Mouse (Mus musculus): Measurements from ENCODE around the gene Lamtor2. TPM values are rescaled to one million over a fixed set of nuclear protein-coding genes. Genes with fewer than 3 reads are reported as not detected.
"Not testable (repeated sequence)": the region's sequence is repeated elsewhere in the genome, so short reads cannot be mapped to it uniquely, and the experiment has no call there.

Lamtor2 gene
- total RNA-seq (2014; rRNA removed) (46.7 and 66.0 TPM in 2 replicates), polyA plus RNA-seq (2015; fragmentation: Nextera tagmentation; extraction: Ambion mirVana) (187 and 205 TPM in 2 replicates)

- Histone ChIP-seq H3K9me3 (ENCODE audit: low read length) (no peaks in the 10 kb centered on the region), H3K4me2 (ENCODE audit: low read depth, low read length, poor library complexity, severe bottlenecking) (peak within 1 kb of the TSS; percentile 70), H3K27ac (ENCODE audit: low read depth, low read length) (peak within 1 kb of the TSS; percentile 89), H3K4me1 (ENCODE audit: insufficient read depth, low read length) (no peaks in the 10 kb centered on the region), H3K36me3 (ENCODE audit: insufficient read depth, low read length) (peaks cover 21% of the 10 kb centered on the region), H3K4me3 (ENCODE audit: low read depth, low read length) (peak within 1 kb of the TSS; percentile 77), H3K9ac (replicated peaks; ENCODE audit: low read length, poor library complexity, severe bottlenecking) (peak within 1 kb of the TSS; percentile 86), H3K27me3 (ENCODE audit: insufficient read depth, low read length) (no peaks in the 10 kb centered on the region)
- WGBS: under 1% methylated on average over 48 of the region's 48 CpGs
- DNase-seq (ENCODE audit: low spot score): peak; percentile 100
- peak; percentile 88 for ATAC-seq (ENCODE audit: low FRiP score)
- peak; percentile 1; the same call in 1 of the 2 replicates for TF ChIP-seq CTCF (IDR thresholded peaks at IDR 0.05)
Observed at GRCm38 (mm10) chr3:88552676-88553524, at the start of gene Lamtor2. Gene Lamtor2, minus strand, starts transcription at chr3:88553074.

- H3K27me3 ChIP-seq (ENCODE audit: insufficient read depth, low read length): no peaks in the 10 kb centered on the region
- WGBS: 72% methylated on average over 4 of the region's 4 CpGs
- H3K9ac ChIP-seq (replicated peaks; ENCODE audit: low read length, poor library complexity, severe bottlenecking): no peak overlapping the region
- DNase-seq (ENCODE audit: low spot score): no peak
- TF ChIP-seq CTCF (IDR thresholded peaks at IDR 0.05): no peak
- H3K9me3 ChIP-seq (ENCODE audit: low read length): no peaks in the 10 kb centered on the region
- H3K36me3 ChIP-seq (ENCODE audit: insufficient read depth, low read length): no peaks in the 10 kb centered on the region
- no peak overlapping the region for H3K4me2 ChIP-seq (ENCODE audit: low read depth, low read length, poor library complexity, severe bottlenecking)
- no peak overlapping the region for H3K4me3 ChIP-seq (ENCODE audit: low read depth, low read length)
- no peak overlapping the region for H3K27ac ChIP-seq (ENCODE audit: low read depth, low read length)
- H3K4me1 ChIP-seq (ENCODE audit: insufficient read depth, low read length): no peaks in the 10 kb centered on the region
- no peak for ATAC-seq (ENCODE audit: low FRiP score)
Observed at GRCm38 (mm10) chr3:88602466-88602865, 49.6 kb upstream of the Lamtor2 start.

- H3K4me3 ChIP-seq (ENCODE audit: low read depth, low read length); H3K36me3 ChIP-seq (ENCODE audit: insufficient read depth, low read length); DNase-seq (ENCODE audit: low spot score); H3K9ac ChIP-seq (replicated peaks; ENCODE audit: low read length, poor library complexity, severe bottlenecking); H3K27me3 ChIP-seq (ENCODE audit: insufficient read depth, low read length); H3K9me3 ChIP-seq (ENCODE audit: low read length); ATAC-seq (ENCODE audit: low FRiP score); H3K27ac ChIP-seq (ENCODE audit: low read depth, low read length); H3K4me2 ChIP-seq (ENCODE audit: low read depth, low read length, poor library complexity, severe bottlenecking); H3K4me1 ChIP-seq (ENCODE audit: insufficient read depth, low read length): not testable (repeated sequence)
- 76% methylated on average over 4 of the region's 4 CpGs for WGBS
Observed at GRCm38 (mm10) chr3:88596547-88596946, 43.7 kb upstream of the Lamtor2 start.

GRCm38 (mm10) chr3:88593893-88594580 is 41.2 kb upstream of the Lamtor2 start:
- no peak for TF ChIP-seq CTCF (IDR thresholded peaks at IDR 0.05)
- Histone ChIP-seq H3K4me2 (ENCODE audit: low read depth, low read length, poor library complexity, severe bottlenecking) (no peak overlapping the region), H3K4me1 (ENCODE audit: insufficient read depth, low read length) (no peaks in the 10 kb centered on the region), H3K4me3 (ENCODE audit: low read depth, low read length) (no peak overlapping the region), H3K27ac (ENCODE audit: low read depth, low read length) (no peak overlapping the region), H3K9ac (replicated peaks; ENCODE audit: low read length, poor library complexity, severe bottlenecking) (no peak overlapping the region), H3K27me3 (ENCODE audit: insufficient read depth, low read length) (no peaks in the 10 kb centered on the region), H3K36me3 (ENCODE audit: insufficient read depth, low read length) (no peaks in the 10 kb centered on the region), H3K9me3 (ENCODE audit: low read length) (no peaks in the 10 kb centered on the region)
- ATAC-seq (ENCODE audit: low FRiP score) (no peak), DNase-seq (ENCODE audit: low spot score) (no peak)
- 63% methylated on average over 10 of the region's 10 CpGs for WGBS

- Histone ChIP-seq H3K27me3 (ENCODE audit: insufficient read depth, low read length) (no peaks in the 10 kb centered on the region), H3K9me3 (ENCODE audit: low read length) (no peaks in the 10 kb centered on the region), H3K4me3 (ENCODE audit: low read depth, low read length) (no peak overlapping the region), H3K4me1 (ENCODE audit: insufficient read depth, low read length) (no peaks in the 10 kb centered on the region), H3K36me3 (ENCODE audit: insufficient read depth, low read length) (peaks cover 3% of the 10 kb centered on the region; the same call in 1 of the 2 replicates), H3K4me2 (ENCODE audit: low read depth, low read length, poor library complexity, severe bottlenecking) (no peak overlapping the region), H3K27ac (ENCODE audit: low read depth, low read length) (no peak overlapping the region), H3K9ac (replicated peaks; ENCODE audit: low read length, poor library complexity, severe bottlenecking) (no peak overlapping the region)
- ATAC-seq (ENCODE audit: low FRiP score): no peak
- DNase-seq (ENCODE audit: low spot score): no peak
- WGBS: 72% methylated on average over 10 of the region's 10 CpGs
- no peak for TF ChIP-seq CTCF (IDR thresholded peaks at IDR 0.05)
Observed at GRCm38 (mm10) chr3:88592942-88593576, 40.2 kb upstream of the Lamtor2 start.
